Mouse (Mus musculus) liver, postnatal 0 days (tissue): Measurements from ENCODE around the gene Fads3.

Source experiments
- CTCF ChIP-seq: sonication (generic); IDR thresholded peaks from 2 replicates; pipeline ENCODE4 v1.5.1; 2016; ENCODE audit warnings: antibody characterized with exemption, low read depth
- EP300 ChIP-seq: IDR thresholded peaks from 2 replicates; pipeline ENCODE4 v1.6.1; 2016; ENCODE audit warnings: antibody characterized with exemption, low read depth, mild to moderate bottlenecking

DNA sequence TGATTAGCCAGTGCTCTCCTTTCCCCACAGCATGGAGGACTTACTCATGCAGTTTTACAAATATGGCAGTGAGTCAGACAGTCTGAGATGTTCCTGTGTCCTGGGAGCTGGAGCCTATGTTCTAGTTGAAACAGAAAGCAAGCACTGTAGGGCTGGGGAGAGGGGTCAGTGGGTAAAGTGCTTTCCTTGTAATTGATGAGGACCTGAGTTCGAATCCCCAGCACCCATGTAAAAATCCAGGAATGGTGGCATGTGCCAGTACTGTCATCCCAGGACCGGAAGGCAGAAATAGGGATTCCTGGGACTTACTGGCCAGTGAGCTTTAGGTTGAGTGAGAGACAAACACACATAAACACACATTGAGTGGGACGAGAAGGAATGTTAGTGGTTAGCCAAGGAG, 15.3 kb downstream of the Fads3 start:
- TF ChIP-seq CTCF (no peak), EP300 (no peak)
